Mouse (Mus musculus) erythroblast, embryonic 14.5 days (primary cell): ENCODE measurements around the gene Gdf1. TPM values are rescaled to one million over a fixed set of nuclear protein-coding genes. Genes with fewer than 3 reads are reported as not detected.

ENCODE experiments used
- H3K27me3 ChIP-seq: 2 replicates; pipeline ENCODE4 v1.6.1; 2012; ENCODE audit warnings: inconsistent platforms; ENCODE audit not compliant: control insufficient read depth
- H3K36me3 ChIP-seq: 2 replicates; pipeline ENCODE4 v1.6.1; 2012; ENCODE audit warnings: mild to moderate bottlenecking, inconsistent platforms; ENCODE audit not compliant: control insufficient read depth
- H3K4me1 ChIP-seq: 2 replicates; pipeline ENCODE4 v1.6.1; 2012; ENCODE audit warnings: inconsistent platforms; ENCODE audit not compliant: control insufficient read depth
- H3K4me3 ChIP-seq: replicated peaks from 2 replicates; pipeline ENCODE3; 2012; ENCODE audit warnings: moderate library complexity, mild to moderate bottlenecking, inconsistent platforms
- H3K9me3 ChIP-seq: 2 replicates; pipeline ENCODE4 v1.6.1; 2012; ENCODE audit warnings: low read length, inconsistent platforms, mixed read lengths; ENCODE audit not compliant: control insufficient read depth
- GATA1 ChIP-seq: IDR thresholded peaks from 2 replicates; pipeline ENCODE4 v1.6.1; 2012; ENCODE audit warnings: low read length, inconsistent platforms, mixed read lengths
- TAL1 ChIP-seq: IDR thresholded peaks from 3 replicates; pipeline ENCODE4 v1.6.1; 2012; ENCODE audit warnings: low read length, inconsistent platforms, mixed read lengths
- polyA plus RNA-seq: library from polyadenylated mRNA; stranded (reverse); fragments of >175 nt; gene quantifications from 2 replicates; pipeline ENCODE4 v1.2.3, GENCODE M21; 2012

Gdf1 gene
- polyA plus RNA-seq, 1 experiment = 0.10 TPM

DNA sequence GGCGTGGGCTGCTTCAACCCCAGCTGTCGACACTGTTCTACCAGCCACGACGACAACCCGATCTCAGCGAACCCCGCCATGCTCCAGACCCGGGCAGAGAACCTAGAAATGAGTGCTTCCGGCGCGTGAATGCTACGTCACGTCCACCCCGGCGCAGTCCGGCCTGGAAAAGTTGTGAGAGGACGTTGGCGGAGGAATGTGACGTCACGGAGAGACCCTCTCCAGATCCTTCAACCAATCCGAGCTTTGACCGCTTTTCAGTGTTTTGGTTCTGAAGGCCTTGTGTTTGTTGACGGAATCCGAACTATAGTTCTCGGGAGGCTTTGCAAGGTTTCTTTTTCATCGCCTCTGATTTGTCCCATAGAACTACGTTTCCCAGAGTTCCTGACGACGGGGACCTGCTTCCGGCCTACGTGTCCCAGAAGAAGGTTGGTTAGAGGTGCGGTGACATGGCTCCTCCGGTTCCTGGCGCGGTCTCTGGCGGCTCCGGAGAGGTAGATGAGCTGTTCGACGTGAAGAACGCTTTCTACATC, 27.2 kb upstream of the Gdf1 start, which contains the start of the genes Ddx49 and Cope:
Gene Ddx49 (minus strand): TSS at position 132 of the 533 bp plus-strand sequence.
Gene Cope (plus strand): TSS at position 161 of the 533 bp plus-strand sequence.
- Histone ChIP-seq H3K4me1 (peaks cover 37% of the 10 kb centered on the region), H3K27me3 (no peaks in the 10 kb centered on the region), H3K36me3 (peaks cover 64% of the 10 kb centered on the region), H3K4me3 (peak within 1 kb of the TSS; percentile 70), H3K9me3 (no peaks in the 10 kb centered on the region)
- no peak for TF ChIP-seq GATA1
- no peak for TF ChIP-seq TAL1

DNA sequence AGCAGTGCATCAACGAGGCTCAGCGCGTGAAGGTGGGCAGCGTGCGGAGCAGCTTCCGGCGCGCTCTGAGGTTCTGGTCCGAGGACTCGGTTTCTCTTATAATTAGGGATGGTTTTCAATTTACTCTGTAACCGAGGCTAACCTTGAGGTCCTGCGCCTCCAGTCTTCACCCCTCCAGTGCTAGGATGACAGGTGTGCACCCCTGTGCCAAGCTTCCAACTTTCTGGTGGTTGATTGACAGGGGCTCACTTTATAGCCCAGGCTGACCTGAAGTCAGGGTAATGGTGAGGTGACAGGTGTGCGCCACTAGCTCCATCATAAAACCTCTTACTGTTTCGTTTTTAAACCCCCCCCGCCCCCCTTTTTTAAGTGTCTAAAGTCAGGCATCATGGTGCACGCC, 26.7 kb upstream of the Gdf1 start:
- peaks cover 64% of the 10 kb centered on the region for H3K36me3 ChIP-seq
- H3K9me3 ChIP-seq = no peaks in the 10 kb centered on the region
- no peaks in the 10 kb centered on the region for H3K27me3 ChIP-seq
- peak overlapping the region; percentile 70 for H3K4me3 ChIP-seq
- TF ChIP-seq GATA1 (no peak), TAL1 (no peak)
- H3K4me1 ChIP-seq = peaks cover 37% of the 10 kb centered on the region

DNA sequence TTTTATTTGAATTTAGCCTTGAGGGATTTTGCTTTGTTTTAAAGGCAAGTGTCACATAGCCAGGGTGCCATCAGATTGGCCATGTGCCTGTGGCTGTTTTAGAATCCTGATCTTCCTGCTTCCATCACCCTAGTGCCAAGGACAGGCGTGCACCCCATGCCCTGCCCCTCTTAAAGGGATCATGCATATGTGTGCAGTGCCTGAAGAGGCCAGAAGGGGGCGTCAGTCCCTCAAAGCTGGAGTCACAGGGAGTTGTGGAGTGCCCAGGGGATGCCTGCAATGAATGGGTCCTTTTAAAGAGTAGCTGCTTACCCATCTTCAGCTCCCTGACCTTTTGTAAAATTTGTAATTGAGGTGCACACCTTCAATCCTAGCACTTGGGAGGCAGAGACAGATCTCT, 20.3 kb upstream of the Gdf1 start:
- Histone ChIP-seq H3K4me1 (peaks cover 7% of the 10 kb centered on the region), H3K9me3 (no peaks in the 10 kb centered on the region), H3K4me3 (no peak overlapping the region), H3K36me3 (peaks cover 91% of the 10 kb centered on the region), H3K27me3 (no peaks in the 10 kb centered on the region)
- TF ChIP-seq GATA1 = no peak
- no peak for TF ChIP-seq TAL1

DNA sequence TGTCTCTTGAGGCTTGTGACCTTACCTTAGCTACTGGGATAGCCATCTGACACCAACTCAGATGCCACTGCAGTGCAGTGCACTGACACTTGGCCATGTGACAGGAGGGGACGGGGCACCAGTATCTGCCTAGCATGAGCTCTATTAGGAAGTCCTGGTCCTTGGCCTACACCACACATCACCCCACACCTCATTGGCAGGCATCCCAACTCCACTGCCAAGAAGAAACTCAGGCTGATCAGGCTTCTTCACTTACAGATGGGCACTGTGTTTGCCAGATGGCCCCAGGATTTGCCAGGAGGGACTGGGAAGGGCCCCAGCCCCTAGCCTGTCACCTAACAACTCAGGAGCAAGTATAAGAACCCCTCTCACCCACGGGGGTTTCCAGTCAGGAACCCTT, 16.2 kb upstream of the Gdf1 start:
- Histone ChIP-seq H3K36me3 (peaks cover 50% of the 10 kb centered on the region), H3K9me3 (no peaks in the 10 kb centered on the region), H3K4me3 (no peak overlapping the region), H3K27me3 (peaks cover 35% of the 10 kb centered on the region), H3K4me1 (peaks cover 16% of the 10 kb centered on the region)
- TF ChIP-seq GATA1 (no peak), TAL1 (no peak)

DNA sequence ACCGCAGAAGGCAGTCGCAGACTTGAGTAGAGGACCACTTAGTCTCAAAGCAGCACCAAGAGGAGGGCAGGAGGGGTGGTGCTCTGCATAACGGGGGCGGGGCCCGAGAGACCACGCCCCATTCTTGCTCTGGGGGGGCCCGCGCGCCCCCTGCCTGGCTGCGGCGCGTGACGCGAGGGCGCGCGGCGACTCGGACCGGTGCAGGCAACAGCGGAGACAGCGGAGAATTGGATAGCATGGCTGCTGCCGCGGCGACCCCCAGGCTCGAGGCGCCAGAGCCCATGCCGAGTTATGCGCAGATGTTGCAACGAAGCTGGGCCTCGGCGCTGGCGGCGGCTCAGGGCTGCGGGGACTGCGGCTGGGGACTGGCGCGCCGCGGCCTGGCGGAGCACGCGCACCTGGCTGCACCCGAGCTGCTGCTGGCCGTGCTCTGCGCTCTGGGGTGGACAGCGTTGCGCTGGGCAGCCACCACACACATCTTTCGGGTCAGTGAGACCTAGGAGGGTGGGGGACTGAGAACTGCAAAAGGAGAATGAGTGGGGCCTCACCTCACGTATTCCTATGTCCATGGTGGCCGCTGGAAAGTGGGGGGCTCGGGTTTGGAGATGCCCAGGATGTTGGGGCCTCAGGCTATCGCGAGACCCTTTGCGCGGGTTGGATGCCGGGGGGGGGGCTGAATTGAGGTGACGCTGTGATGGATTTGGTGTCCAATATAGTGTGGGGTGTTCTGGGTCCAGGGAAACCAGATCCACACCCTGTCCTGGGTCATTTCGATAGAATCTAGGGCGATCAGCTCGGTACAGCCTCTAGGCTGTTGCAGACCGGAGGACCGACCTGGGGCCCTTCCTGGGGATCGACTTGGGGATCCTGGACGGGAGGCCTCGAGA, 13.8 kb upstream of the Gdf1 start, which contains the start of gene Cers1:
Gene Cers1 (plus strand): TSS at position 152 of the 887 bp plus-strand sequence.
- peak within 1 kb of the TSS; percentile 53 for H3K4me3 ChIP-seq
- H3K27me3 ChIP-seq = peaks cover 37% of the 10 kb centered on the region
- no peaks in the 10 kb centered on the region for H3K9me3 ChIP-seq
- H3K4me1 ChIP-seq = peaks cover 16% of the 10 kb centered on the region
- peaks cover 29% of the 10 kb centered on the region for H3K36me3 ChIP-seq
- TF ChIP-seq TAL1 (no peak), GATA1 (no peak)

DNA sequence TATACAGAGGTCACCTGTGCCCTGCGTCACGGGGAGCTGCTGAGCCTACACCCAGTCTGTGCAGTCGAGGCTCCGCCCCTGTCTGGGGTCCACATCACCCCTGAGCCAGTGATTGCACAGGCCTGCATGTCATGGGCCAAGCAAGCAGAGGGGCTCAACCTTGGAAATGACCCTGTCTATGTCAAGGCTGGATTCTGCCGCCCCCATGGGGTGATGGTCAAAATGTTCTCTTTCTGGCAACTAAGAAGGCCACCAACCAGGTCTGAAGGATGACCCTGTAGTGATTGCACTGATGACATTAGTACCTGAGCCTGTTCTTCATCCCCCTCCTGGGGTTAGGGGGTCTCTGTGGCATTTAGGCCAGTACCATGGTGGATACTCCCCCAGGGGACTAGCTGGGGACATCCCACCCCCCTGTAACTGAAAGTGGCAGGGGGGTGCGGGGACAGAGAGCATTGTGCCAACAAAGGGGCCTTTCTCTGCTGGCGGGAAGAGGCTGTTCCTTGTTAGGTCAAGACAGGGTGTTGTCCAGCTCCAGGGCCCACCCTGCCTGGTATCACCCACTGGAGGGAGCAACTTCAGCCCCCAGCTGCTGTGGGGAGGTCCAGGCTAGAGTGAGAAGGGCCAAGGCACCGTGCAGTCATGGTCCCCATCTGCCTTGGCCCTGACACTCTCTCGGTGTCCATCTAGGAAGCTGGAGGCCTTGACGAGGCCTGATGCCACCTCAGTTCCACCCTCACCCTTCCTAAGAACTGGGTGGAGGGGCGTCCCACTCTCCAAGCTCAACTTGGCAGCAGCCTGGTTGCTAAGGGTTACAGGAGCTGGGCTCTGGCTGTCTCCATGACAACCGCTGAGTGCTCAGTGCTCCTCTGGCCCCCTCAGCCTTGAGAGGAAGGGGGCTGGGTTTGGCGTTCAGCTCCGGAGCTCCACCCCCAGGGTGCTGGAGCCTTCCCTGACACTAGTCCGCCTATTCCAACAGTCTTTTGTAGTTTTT, 12.8 kb upstream of the Gdf1 start:
- H3K9me3 ChIP-seq = no peaks in the 10 kb centered on the region
- no peak for TF ChIP-seq GATA1
- no peak overlapping the region for H3K4me3 ChIP-seq
- peaks cover 16% of the 10 kb centered on the region for H3K4me1 ChIP-seq
- H3K27me3 ChIP-seq = peaks cover 37% of the 10 kb centered on the region
- peaks cover 19% of the 10 kb centered on the region for H3K36me3 ChIP-seq

DNA sequence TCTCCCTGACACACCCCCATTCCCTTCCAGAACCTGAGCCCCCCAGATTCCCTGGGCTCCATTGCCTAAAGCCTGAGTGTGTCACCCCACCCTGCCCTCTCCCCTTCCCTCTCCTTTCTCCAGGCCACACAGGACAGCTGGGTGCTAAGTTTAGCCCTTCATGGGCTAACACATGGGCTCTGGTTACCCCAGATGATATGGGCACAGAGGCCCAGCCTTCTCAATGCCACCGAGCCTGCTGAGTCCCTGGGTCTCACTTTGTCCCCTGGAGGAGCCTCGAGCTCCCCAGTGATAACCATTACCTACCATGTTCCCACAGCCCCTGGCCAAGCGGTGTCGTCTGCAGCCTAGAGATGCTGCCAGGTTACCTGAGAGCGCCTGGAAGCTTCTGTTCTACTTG, 11.7 kb upstream of the Gdf1 start:
- H3K9me3 ChIP-seq = no peaks in the 10 kb centered on the region
- H3K4me3 ChIP-seq = no peak overlapping the region
- no peak for TF ChIP-seq TAL1
- TF ChIP-seq GATA1 = no peak
- H3K4me1 ChIP-seq = peaks cover 16% of the 10 kb centered on the region
- peaks cover 10% of the 10 kb centered on the region for H3K36me3 ChIP-seq
- peaks cover 37% of the 10 kb centered on the region for H3K27me3 ChIP-seq

DNA sequence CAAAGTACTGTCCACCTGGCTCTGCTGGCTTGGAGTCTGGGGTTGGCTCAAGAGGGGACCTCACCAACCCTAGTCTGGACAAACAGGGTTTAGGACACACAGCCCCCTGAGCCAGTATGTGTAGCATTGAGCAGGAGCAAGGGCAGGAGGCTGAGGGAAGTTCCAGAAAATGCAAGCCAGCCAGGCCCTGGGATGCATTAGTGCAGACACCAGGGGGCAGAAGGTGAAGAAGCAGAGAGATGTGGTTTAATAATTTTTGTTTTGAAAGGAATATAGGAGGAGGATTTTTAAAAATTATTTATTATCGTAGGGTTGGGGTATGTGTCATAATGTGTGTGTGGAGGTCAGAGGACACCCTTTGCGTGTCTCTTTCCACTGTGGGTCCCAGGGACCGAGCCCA, 5.9 kb upstream of the Gdf1 start:
- no peak overlapping the region for H3K4me3 ChIP-seq
- peaks cover 23% of the 10 kb centered on the region for H3K4me1 ChIP-seq
- peaks cover 2% of the 10 kb centered on the region; the same call in 1 of the 2 replicates for H3K27me3 ChIP-seq
- TF ChIP-seq TAL1 = no peak
- no peak for TF ChIP-seq GATA1
- no peaks in the 10 kb centered on the region; the same call in 1 of the 2 replicates for H3K36me3 ChIP-seq
- H3K9me3 ChIP-seq = peaks cover 2% of the 10 kb centered on the region; the same call in 1 of the 2 replicates

DNA sequence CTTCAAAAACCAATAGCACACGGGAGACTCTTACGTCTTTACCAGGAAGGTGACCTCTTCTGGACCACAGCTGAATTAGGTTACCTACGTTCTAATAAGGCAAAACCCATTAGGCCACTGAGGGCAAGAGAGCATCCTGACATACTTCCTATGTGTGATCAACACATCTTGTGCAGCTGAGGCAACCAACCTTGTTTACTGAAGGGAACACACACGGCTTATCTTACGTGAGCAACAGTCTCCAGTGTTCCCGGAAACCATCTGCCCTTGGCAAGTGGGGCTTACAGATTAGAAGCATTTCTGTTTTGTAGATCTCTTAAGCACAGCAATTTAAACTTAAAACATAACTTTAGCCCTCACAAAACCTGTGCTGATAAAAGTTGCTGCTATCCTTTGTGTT, 2.1 kb upstream of the Gdf1 start:
- Histone ChIP-seq H3K36me3 (peaks cover 29% of the 10 kb centered on the region), H3K9me3 (peaks cover 12% of the 10 kb centered on the region), H3K4me1 (peaks cover 53% of the 10 kb centered on the region), H3K27me3 (peaks cover 8% of the 10 kb centered on the region), H3K4me3 (no peak overlapping the region)
- TF ChIP-seq TAL1 (peak; percentile 77), GATA1 (peak; percentile 77)
